Mouse (Mus musculus) liver, adult (tissue): ENCODE data around the gene Ifnl3.

Experiments used
- GATA4 ChIP-seq: IDR thresholded peaks from 2 replicates; pipeline ENCODE4 v1.6.1; 2014; ENCODE audit warnings: mild to moderate bottlenecking, low read length; ENCODE audit not compliant: insufficient replicate concordance

Ifnl3 gene

DNA sequence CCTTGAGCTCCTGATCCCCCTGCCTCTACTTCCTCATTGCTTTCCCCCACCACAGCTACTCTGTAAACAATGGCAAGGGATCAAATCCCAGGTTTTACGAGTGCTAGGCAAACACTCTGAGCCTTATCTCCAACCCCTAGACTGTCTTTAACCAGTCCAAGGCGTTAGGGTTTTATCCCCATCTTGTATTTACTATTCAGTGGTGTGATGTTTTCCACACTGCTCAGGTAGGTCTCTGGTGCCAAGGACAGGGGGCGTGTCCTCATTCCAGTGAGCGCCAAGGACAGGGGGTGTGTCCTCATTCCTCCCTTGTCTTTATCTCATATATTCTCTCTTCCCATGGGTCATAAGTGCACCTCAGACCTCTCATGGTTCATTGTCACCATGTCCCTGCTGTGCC, 17.9 kb downstream of the Ifnl3 start, which contains the start of gene Sycn:
Gene Sycn, plus strand, starts transcription at position 360 of the 400 bp plus-strand sequence.
- no peak for TF ChIP-seq GATA4

DNA sequence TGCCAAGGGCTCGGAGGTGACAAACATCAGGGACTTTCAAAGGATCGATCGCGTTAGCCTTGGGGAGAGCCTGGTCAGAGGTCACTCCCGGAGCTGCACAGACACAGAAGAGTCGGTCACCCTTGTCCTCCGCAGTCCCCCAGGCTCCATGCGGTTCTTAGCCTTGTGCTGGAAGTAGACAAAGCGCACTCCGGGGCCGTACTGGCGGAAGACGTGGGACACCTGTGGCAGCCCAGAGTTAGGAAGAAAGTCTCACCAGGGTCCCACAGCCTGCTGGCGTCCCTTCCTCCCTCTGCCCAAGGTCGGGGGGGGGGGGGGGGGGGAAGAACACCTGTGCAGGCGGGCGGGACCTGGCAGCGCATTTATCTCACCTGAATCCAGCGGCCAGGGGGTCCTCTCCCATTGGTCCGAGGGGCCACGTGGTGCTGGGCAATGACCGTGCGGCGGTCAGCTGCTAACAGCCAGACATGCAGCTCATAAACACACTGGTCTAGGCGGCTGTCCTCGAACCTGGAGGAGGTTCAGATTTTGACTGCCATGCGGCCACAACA, 21.5 kb downstream of the Ifnl3 start:
- no peak for TF ChIP-seq GATA4

- TF ChIP-seq GATA4: no peak
Measured at GRCm38 (mm10) chr7:28545048-28545890, 22.6 kb downstream of the Ifnl3 start.

DNA sequence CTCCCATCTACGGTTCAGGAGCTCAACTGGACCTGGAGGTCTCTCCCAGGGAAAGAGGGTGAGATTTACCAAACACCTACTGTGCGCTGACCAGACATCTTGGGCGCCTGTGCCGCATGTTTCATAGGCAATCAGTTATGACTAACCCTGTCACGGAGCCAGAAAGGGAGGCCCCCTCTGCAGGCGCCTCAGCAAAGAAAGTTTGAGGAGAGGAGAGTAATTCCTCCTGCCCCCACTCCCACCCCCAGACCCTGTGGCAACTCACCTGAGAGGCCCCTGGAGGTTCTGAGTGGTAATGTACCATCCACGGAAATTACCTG, 23.2 kb downstream of the Ifnl3 start:
- TF ChIP-seq GATA4: no peak

- TF ChIP-seq GATA4: no peak
Measured at GRCm38 (mm10) chr7:28546649-28547048, 24.0 kb downstream of the Ifnl3 start.

- no peak for TF ChIP-seq GATA4
Measured at GRCm38 (mm10) chr7:28547154-28547553, 24.5 kb downstream of the Ifnl3 start, which contains the start of gene Nccrp1. Gene Nccrp1, minus strand, starts transcription at chr7:28547254.

DNA sequence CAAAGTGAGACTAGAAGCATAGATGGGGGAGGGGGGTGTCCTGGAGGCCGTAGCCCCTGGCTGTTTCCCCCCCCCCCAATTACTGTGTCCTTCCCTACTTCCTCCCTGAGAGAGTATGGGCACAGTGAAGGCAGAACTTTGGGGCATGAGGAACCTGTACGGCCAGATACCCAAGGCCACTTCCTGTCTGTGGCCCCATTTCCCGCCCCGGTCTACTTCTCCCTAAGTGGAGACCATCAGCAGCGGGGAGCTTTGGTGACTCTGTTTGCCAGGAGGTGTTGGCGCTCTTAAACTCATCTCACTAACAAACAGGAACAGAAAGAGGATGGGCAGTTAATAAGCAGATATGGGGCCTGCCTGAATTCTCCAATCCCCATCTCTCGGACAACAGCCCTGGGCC, 25.0 kb downstream of the Ifnl3 start:
- no peak for TF ChIP-seq GATA4

GRCm38 (mm10) chr7:28553076-28553475, 30.4 kb downstream of the Ifnl3 start:
- no peak for TF ChIP-seq GATA4

DNA sequence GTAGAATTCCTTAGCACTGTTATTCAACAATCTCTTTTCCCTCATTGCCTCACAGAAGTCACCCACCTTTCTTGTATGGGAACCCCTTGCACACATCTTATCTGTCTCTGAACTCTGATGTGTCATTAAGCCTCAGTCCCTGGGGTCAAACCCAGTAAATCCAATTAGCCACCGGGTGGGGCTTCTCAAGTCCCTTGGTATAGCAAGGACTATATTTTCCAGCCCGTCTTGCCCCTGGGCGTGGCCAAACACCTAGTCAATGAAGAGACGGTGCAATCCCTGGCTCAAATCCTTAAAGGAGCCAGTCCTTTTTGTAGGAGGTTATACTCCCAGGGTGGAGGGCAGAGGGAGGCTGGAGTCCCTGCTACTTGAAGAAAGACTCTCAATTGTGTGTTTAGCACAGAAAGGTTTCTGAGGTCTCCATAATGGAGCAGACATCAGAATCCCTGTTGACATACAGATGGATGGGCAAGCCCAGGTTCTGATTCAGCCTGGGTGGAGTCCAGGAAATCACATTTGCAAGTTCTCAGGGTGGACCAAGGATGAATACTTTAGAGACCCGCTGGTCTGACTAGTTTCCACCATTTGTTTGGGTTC, 33.4 kb downstream of the Ifnl3 start:
- no peak for TF ChIP-seq GATA4

GRCm38 (mm10) chr7:28557069-28557468, 34.4 kb downstream of the Ifnl3 start:
- no peak for TF ChIP-seq GATA4

DNA sequence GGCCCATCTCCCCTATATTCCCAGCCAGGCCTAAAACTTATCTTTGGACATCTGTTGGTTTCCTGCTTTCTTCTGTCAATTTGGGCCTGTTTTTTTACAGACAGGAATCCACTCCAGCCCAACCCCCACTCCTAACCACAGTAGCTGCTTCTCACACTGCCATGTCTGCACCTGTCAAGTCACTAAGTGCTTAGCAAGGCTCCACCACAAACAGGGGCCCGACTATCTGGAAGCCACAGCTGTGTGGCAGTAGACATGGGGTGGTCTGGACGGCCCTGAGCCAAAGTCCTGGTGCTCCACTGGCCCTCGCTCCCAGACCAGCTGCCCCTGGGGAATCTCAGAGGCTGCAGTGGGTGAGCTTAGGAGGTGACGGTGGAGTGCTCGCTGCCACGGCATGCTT, 35.1 kb downstream of the Ifnl3 start:
- no peak for TF ChIP-seq GATA4

DNA sequence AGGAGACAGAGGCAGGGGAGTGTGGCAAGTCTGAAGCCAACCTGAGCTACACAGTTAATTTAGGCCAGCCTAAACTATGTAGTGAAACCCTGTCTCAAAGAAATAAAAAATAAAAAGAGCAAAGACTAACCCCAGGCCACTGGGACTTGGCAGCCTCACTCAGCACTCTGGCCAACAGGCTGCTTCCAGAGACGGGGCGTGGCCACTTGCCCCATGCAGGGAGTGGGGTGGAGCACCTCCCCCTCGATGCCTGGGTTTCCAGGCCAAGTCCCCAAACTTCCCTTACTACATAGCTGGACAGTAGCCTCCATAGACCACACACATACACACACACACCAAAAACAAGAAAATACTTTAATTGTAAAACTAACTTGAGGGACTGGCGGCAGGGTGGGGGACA, 35.9 kb downstream of the Ifnl3 start:
- no peak for TF ChIP-seq GATA4

- TF ChIP-seq GATA4: no peak
Measured at GRCm38 (mm10) chr7:28560856-28561255, 38.2 kb downstream of the Ifnl3 start.

GRCm38 (mm10) chr7:28561967-28562366, 39.3 kb downstream of the Ifnl3 start:
- TF ChIP-seq GATA4: no peak

DNA sequence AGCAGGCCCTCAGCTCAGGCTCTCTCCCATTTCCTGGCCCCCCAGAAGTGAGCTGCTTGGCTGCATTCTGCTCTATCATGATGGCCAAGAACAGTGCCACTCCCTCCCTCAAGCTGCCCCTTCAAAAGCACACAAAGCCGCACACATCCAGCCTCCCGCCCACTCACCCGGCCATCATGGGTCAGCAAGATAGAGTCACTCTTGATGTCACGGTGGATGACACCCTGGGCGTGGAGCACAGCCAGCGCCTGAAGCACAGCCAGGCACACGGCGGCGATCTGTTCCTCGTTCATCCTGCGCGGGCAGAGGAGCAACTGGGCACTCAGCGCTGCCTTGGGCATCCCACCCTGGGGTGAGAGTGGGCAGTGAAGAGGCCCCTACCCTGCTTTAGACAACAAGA, 39.7 kb downstream of the Ifnl3 start:
- TF ChIP-seq GATA4: no peak

- no peak for TF ChIP-seq GATA4
Measured at GRCm38 (mm10) chr7:28562951-28563350, 40.3 kb downstream of the Ifnl3 start.

DNA sequence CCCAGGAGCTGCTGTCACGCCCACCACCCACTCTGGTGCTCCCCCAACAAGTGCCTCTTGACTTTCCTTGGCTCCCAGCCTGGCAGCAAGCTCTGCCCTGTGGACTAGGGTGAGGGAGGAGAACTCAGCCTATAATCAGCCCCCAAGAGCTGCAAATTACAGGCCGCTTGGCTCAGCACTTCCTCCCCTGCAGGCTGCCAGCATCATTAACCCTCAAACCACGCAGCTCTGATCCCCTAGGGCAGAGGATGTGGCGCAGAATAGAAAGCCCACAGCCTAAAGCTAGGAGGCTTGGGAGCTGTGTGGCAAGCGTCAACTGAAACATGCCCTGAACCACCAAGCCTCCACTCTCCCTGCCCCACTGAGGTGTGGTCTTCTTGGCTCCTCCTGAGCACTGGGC, 42.8 kb downstream of the Ifnl3 start:
- no peak for TF ChIP-seq GATA4

DNA sequence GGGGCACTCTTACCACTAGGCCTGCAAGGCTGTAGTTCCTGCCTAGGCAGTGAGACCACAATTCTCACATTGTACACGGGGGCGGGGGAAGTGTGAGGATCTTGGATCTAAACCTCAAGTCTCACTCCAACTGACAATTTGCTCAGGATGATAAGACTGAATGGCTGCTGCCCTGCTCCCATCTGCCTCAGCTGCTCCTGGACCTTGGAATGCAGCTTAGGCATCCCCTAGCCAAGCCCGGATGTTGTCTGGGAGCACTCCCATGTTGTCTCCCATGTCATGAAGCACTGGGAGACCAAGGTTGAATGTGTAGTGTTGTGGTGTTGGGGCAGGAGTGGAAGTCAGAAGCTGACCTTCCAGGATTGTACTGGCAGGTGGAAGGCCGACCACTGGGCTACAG, 44.9 kb downstream of the Ifnl3 start:
- no peak for TF ChIP-seq GATA4
